Mouse (Mus musculus) heart, postnatal 14 days (tissue): ENCODE measurements at regions not wholly inside any gene's neighbourhood (a gene's known extent, or its start where the extent isn't known, plus 50 kb on each side); places are given as distances from the start of the nearest gene placed in this dataset.

Source experiments
- DNase-seq, 2 experiments: peaks; one replicate each; pipeline ENCODE4 v3.0.0; 2021 to 2022
- intact Hi-C: fragments of 180-260 bp; cut with DNase I; formaldehyde crosslinking; loops from one replicate; pipeline ENCODE4 v1.15.1; 2025

DNA sequence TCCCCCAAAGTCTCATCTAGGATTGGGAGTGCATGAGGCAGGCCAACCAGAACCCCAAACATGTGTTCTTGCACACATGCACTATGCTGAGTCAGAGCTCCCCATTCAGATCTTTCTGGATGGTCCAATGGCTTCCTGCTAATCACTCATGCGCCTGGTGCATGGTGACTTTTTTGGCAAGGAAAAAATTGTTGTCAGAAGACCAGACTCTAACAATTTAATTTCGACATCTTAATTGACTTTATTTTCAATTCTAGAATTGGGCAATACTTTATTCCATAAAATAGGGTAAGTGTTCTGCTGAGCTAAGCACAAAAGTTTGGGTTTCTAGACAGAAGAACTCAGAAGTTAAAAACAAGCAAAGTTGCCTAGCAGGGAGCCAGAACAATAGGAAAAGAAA is 165.7 kb downstream of the Snx19 start:
- no peak for DNase-seq

DNA sequence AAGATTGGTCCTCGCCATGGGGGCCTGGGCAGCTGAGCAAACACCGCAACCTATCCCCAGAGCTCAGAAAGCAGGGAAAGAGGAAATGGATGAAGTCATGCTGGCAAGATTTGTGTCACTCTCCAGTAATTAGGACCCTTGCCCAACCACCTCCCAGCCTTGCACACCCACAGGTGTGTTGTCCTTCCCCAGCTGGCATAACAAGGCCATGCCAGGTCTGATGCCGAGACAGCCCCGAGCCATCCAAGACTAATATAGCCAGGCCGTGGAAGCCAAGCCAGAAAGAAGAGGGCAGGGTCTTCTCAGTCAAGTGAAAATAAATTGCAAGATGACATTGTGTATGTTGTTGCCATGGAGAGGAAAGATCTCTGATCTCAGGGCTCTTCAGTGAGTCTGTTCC is 164.3 kb downstream of the Snx19 start:
- intact Hi-C loops = no loop called here
- no peak for DNase-seq

More for the DNA sequence above, 165.7 kb downstream of the Snx19 start:
- intact Hi-C loops = no loop called here

DNA sequence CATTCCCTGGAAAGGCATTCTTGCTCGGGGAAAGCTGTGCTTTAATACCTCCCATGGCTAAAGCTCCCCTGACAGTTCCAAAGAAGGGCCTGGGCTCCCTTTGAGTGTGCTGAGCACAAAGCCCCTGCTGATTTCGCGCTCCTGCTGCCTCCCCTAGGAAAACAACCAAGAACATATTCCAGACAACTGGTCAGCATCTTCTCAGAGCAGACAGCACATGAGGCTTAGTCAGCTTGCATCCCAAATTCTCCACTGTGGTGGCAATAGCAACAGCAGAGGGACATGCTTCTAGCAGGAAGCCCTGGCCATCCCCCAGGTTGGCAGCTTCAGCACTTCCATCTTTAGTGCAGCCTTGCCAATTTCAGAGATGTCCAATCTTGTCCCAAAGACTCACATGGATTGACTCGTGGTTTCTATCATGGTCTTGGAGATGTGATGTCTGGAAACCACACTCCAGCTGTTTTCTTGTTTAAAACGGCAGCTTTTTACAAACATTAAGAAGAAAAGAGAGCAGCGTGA is 163.8 kb downstream of the Snx19 start:
- intact Hi-C loops = no loop called here

DNA sequence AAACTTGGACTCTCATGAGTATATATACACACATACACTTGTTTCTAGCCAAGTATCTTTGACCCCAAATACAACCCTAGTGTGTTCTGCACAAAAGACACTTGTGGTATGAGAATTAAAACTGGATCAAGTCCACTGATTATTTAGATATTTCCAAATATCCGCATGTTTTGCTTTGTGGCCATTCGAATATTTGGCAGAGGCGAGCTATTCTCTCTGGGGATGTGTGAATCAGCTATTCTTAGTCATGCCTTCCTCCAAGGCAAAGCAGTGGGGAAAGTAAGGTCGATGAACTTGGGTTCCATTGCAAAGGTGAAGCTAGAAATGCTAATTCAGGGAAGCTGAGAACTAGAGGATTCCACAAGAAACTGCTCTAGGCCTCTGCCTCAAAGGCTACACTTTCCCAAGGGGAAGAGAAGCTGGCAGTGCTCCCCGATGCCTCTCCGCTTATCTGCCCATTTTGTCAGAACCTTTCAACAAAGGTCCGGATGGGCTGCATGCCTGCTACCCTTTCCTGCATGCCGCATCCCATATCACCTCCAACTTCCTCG is 154.4 kb downstream of the Snx19 start:
- no peak for DNase-seq
- intact Hi-C loops = no loop called here

More for the DNA sequence above, 163.8 kb downstream of the Snx19 start:
- DNase-seq = no peak

DNA sequence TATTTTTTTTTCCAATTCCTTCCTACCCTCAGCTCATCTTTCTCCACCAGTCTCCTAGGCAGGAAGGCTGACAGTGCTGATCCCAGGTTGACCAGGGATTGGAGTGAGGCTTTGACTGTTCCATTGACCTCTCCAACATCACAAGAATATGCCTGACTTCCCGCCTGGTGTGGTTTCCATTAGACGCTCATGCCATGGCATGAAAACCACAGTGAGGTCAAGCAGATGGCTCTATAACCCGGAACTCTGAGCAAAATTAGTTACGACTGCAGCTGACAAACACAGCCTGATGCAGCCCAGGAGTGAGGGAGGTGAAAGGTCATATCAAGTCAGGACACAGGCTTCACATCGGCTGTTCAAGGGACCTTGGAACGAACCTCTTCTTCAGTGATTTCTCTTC is 153.6 kb downstream of the Snx19 start:
- no peak for DNase-seq
- intact Hi-C loops = no loop called here

DNA sequence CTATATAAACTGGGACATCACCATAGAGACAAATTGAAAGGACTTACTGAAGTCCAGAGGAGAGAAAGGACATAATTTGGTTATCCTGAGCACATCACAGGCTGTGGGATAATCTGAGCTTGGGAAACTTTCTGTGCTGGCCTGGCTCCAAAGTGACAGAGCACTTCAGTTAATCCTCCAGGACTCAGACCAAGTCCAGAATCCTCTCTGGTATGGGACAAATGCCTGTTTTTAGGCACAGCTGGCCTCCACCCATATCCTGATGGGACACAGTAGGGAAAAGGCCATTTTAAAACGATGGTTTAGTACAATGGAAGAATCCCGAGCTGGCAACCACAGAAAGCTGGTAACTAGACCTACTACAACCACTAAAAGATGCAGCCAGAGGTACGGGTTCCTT is 151.3 kb downstream of the Snx19 start:
- peak; percentile 48 to 49 for DNase-seq
- intact Hi-C loops = no loop called here

DNA sequence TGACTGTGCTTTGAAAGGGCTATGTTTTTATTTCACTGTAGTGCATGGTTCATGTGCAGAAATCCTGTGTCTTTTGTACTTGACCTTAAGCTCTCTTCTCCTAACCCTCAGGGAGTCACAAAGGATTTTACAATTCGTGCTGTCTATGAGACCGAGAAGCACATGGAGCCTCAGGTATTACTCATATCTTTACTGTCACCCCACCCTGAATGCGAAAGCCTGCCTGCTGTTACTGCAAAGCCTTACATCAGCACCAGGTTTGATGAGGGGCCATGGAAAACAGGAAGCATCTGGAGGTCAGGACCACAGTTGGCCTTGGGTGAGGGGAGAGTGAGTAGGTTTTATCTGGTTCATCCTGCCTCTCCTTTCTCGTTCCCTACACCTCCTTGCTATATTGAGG is 150.3 kb downstream of the Snx19 start:
- intact Hi-C loops = no loop called here
- DNase-seq = no peak

DNA sequence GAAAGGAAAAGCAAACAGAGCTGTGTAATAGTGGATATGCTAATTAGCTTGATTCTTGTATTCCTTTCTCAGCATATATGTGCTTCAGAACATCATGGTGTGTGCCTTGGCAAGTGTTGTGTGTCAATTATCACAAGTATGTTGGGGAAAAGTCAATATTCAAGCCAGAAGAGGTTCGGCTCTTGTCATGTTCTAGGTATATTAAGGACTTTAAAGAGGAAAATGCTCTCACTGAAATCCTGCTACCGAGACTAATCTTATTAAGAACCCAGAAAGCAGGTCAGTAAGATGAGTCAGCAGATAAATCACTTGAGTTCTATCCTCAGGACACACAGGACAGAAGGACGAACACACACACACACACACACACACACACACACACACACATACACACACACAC is 148.6 kb downstream of the Snx19 start:
- intact Hi-C loops = no loop called here

DNA sequence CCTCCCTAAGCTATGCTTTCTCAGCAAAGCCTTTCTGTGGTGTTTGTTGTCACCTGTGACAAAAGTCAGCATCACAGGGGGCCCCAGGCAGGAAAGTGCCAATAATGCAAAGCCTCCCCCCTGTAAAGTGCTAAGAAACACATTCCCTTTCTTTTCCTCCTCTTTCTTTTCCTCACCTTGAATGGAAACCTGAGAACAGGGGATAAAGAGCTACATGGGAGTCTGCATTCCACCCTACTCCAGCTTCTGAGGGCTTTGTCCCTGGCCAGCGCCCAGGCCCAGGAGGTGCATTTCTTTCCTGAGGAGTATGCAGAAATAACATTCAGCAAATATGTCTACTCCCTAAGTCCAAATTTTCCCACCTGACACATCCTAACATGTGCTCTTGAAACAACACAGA is 146.4 kb downstream of the Snx19 start:
- DNase-seq = no peak

More for the DNA sequence above, 148.6 kb downstream of the Snx19 start:
- no peak for DNase-seq

DNA sequence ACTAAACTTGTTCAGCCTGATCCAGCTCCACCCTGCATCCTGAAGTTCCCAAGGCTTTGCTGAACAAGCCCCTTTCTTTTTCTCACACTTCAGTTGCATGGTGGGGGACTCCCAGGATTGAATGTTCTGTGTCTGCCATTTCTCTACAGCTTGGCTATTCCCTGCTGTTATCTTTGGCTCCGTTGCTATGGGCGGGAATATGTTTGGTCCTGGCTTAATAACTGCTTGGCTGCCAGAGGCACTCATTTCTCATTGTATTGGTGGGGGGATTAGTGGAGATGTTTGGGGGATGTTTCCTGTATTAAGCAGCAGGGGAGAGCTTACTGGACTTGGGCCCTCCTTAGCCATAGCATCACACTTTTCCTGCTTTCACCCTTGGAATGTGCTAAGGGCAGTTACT is 144.1 kb downstream of the Snx19 start:
- intact Hi-C loops = loop anchor here (5.0 kb wide), 1 partner anchor 351 kb away; the partner anchor contains the start of gene Adamts15
- peak in 1 of 2 experiments; percentile 29 for DNase-seq

More for the DNA sequence above, 146.4 kb downstream of the Snx19 start:
- intact Hi-C loops = loop anchor here (5.0 kb wide), 1 partner anchor 349 kb away; the partner anchor contains the start of gene Adamts15

DNA sequence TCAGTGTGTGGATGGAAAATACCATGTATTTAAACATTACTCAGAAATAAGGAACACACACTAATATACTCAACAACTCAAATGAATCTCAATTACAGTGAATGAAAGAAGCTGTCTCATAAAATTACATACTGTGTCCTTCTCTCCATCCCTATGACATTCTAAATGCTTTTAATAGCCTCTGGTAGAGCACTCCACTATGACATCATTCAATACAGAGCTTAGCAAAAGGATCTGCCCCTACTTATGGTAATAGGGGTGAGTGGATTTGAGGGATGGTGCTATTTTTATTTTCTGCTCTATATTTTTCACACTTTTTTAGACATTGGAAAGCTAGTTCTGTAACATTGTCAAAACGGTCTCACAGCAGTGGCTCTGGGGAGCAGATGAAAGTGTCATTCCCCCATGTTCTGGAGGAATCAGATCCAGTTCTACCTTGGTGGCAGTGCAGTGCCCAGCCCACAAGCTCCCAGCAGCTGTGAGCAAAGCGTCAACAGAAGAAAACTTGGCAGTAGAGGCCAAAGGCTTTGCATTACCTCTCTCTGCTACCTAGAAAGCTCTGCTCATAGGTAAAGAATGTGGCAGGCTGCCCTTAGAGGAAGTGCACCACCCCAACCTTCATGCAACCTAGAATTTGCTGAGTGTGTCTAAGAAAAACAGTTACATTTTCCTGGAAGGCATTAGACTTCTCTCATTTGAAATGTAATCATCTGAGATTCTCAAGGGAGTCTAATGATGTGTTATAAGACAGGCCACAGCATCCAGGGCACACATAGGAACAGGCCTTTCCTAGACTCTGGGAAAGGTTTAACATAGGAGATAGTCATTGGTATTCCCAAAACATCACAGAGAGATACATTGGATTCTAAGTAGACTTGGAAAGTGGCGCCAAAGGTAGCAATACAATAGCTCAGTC is 138.1 kb downstream of the Snx19 start:
- intact Hi-C loops = loop anchor here (5.0 kb wide), 1 partner anchor 83 kb away; no protein-coding TSS in a partner anchor

DNA sequence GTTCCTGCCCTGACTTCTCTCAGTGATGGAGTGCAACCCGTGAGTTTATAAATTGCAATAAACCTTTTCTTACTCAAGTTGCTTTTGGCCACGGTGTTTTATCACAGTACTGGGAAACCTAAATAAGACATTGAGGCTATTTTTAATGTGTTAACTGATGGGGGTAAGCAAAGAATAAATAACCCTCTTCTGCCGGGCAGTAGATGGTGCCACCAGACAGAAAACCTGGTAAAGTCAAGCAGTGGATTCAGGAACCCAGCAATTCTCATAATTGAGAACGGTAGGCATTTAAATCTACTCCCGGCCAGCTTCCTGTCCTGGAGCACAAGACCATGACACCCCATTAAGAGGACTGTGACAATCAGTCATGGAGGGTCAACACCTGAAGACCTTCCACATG is 136.5 kb downstream of the Snx19 start:
- DNase-seq = no peak
- intact Hi-C loops = loop anchor here (2.0 to 5.0 kb wide), 2 partner anchors 81 to 373 kb away; no protein-coding TSS in a partner anchor

More for the DNA sequence above, 138.1 kb downstream of the Snx19 start:
- no peak for DNase-seq

DNA sequence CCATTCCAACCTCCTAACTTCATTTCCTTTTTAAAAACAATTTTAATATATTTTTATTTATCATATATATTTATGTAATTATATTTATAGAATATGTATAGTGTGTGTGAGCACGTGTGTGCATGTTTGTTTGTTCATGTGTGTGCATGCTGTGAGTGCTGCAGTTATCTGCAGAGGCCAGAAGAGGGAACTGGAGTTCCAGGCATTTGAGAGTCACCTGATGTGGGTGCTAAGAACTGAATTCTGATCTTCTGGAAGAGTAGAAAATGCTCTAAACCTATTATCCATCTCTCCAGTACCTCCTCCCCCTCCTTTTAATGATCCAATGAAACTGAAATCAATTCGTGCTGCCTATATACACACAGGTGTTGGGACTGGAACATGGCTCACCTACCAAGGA is 128.0 kb downstream of the Snx19 start:
- no peak for DNase-seq
- intact Hi-C loops = no loop called here

DNA sequence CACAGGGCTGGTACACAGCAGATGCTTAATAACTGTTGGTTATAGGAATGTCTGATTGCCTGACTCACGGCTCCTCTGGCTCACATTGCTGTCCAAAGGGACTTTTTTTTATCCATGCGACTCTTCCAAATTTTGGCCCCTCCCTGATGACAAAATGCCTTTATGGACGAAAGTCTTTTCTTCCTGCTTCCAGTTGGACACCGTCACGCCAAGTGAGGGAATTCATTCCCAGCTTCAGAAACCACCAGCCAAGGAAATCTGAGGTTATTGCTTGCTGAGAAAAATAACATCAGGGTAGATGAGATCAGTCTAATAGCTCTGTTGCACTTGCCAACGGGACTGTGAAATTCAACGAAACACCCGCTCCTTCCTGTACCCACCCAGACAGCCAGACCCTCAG is 125.8 kb downstream of the Snx19 start:
- DNase-seq = peak; percentile 25 to 41
- intact Hi-C loops = no loop called here

DNA sequence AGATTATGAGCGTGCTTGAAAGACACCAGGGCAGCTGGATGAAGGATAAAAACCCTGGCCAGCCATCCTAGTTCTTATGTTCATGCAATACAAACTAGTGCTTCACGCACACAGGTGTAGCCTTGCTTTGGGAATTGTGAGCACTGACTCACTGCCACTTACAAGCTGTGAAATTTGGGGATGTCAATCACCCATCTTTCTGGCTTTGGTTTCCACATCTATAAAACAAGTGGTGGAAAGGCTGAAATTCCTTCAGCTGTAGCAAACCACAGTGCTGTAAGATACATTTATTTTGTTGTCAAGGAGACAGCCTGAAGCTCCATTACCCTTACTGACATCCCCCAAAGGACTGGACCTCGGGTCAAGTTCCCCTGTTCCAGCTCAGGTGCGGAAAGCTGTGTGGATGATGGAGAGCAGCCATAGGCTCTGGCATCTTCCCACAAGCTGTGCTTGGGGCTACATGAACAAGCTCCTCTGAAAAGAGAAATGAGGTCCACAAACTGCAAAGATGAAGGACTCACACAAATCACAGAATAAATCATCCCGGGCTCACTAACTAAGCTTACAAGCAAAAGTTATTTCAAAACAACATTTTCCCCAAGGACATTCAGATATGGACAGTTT is 123.1 kb downstream of the Snx19 start:
- intact Hi-C loops = no loop called here
- no peak for DNase-seq

DNA sequence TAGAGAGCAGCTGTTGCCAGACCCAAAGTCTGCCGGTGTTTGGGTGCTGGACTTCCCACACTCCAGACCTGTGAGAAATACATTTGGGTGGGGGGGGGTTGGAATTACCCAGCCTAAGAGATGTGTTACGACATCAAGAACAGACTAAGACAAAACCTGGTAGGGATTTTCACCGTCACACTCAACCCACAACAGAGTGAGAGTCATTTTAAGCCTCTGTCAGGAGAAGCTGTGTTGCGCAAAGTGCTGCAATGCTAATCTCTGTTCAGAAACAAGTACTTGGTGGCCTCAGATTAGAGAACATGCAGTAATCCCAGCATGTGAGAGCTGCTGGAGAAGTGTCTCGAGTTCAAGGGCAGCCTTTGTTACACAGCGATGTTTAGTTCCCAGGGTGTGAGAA is 113.0 kb downstream of the Snx19 start:
- DNase-seq = no peak
- intact Hi-C loops = no loop called here

DNA sequence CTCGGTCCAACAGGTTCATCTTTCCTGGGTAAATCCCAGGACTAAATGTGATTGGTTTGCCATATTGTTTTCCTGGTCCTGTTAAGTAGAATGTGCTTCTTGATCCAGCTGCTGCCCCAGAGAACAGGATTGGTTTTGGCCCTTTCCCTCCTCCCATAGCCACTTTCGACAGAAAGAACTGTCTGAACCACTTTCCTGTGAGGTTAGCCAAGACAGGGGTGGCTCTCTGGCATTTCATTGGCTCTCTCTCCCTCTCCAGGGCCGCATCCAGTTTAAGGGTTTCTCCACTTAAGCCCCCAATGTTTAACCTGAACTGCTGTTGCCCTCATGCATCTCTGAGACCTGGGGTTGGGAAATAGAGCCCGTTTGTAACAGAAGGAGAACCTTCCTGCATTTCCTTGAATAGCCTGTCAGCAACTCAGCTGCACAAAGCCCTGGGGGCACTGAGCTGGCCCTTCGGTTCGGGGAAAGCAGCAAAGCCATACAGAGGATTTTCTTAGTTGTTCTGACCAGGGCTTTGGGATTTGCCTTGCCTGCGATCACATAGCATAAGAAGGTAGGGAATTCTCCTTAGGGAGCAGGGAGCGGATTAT is 109.7 kb downstream of the Snx19 start:
- intact Hi-C loops = no loop called here
- DNase-seq = peak; percentile 19 to 24

DNA sequence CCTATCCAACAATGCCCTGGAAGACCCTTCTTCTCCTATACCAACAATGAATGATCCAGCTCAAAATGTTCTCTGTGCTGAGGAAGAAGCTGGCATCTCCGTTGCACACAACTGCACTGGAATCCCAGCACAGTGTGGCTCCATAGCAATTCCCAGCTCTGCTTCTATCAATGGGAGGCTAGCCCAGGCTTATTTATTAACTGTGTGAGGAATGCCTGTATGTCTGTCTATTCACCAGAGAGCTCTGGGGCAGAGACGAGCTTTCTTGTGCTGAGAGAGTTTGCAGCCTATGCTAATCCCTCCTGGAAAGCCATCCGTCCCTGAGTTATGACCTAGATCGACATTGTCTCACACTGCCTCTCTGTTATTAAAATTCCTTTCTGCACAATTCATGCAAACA is 108.1 kb downstream of the Snx19 start:
- intact Hi-C loops = no loop called here
- DNase-seq = no peak

DNA sequence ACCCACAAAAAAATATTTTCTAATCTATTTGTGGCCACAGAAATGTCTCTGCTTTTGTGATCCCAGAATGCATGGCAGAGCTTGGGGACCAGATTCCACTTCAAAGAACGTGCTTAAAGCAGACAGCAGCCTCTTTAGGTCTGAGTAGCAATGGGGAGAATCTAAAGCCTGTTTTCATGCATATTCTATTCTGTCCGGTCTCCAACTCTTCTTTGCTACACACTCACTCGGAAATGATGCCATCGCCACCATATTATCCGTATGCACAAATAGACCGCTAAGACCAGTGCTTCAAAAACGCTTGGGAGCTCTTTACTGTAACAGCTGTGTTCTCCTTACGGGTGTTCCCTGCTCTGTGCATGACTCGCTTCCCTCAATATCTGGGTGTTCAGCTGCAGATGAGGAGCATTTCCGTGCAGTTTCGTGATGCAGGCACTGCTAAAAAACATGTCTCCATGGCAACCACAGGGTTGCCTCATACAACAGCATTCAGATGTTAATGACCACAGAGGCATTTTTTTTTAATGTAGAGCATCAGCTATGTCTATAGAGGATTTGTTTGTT is 107.0 kb downstream of the Snx19 start:
- DNase-seq = no peak
- intact Hi-C loops = no loop called here

DNA sequence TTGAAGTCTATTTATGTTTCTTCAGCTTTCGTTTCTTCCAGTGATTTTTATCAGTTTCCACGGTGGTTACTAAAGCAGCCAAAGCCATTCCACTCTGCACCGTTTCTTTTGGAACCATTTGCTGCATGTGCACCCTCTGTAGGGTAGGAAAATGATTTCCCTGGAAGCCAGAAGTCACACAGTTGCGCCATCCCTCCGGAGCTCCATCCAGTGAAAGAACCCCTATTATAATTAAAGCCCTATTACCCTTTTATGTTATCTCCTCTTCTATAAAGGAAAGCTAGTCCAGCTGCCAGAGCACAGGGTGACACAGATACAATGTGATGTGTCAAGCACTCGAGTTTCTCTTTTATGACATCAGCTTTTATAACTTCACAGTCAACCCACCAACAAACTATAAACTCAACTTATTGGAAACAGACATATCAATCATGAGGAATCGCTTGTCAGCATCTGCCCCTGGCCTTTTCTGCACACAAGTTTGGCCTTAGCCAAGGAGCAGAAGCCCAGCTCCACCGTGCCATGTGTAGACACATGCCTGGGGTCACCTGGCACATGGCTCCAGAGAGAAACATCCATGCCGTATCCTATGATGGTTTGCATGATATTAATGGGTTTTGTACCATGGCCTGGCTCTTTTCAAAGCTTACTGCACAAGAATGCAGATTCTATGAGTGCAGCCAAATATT is 106.3 kb downstream of the Snx19 start:
- intact Hi-C loops = no loop called here
- no peak for DNase-seq
